Mouse (Mus musculus) kidney, embryonic 16.5 days (tissue): ENCODE measurements around the gene Rgs12. TPM values are rescaled to one million over a fixed set of nuclear protein-coding genes. Genes with fewer than 3 reads are reported as not detected.

Experiments used
- ATAC-seq: fragments of 200-750 bp; cut with Nextera tagmentation; 2 replicates; pipeline ENCODE4 v1.8.0; 2017; ENCODE audit warnings: moderate TSS enrichment; ENCODE audit not compliant: low FRiP score, low TSS enrichment
- H3K27ac ChIP-seq: fragments of 300-500 bp; sonication (generic); 2 replicates; pipeline ENCODE4 v1.5.1; 2014; ENCODE audit warnings: low read length
- H3K27me3 ChIP-seq: fragments of 300-500 bp; sonication (generic); 2 replicates; pipeline ENCODE4 v1.6.1; 2014; ENCODE audit warnings: low read length, control low read depth, mixed read lengths; ENCODE audit not compliant: insufficient read depth
- H3K36me3 ChIP-seq: fragments of 300-500 bp; sonication (generic); 2 replicates; pipeline ENCODE4 v1.6.1; 2014; ENCODE audit warnings: low read length, control low read depth, mixed read lengths; ENCODE audit not compliant: insufficient read depth
- H3K4me1 ChIP-seq: fragments of 300-500 bp; sonication (generic); 2 replicates; pipeline ENCODE4 v1.6.1; 2014; ENCODE audit warnings: low read length, control low read depth, mixed read lengths; ENCODE audit not compliant: insufficient read depth
- H3K4me2 ChIP-seq: fragments of 300-500 bp; sonication (generic); replicated peaks from 2 replicates; pipeline ENCODE4 v1.6.1; 2014; ENCODE audit warnings: low read depth, low read length
- H3K4me3 ChIP-seq: fragments of 300-500 bp; sonication (generic); 2 replicates; pipeline ENCODE4 v1.5.1; 2014; ENCODE audit warnings: mild to moderate bottlenecking, low read length
- H3K9ac ChIP-seq: fragments of 300-500 bp; sonication (generic); replicated peaks from 2 replicates; pipeline ENCODE4 v1.6.1; 2014; ENCODE audit warnings: low read length
- H3K9me3 ChIP-seq: fragments of 300-500 bp; sonication (generic); 2 replicates; pipeline ENCODE4 v1.6.1; 2016; ENCODE audit warnings: low read length, control low read depth
- WGBS: fragments of 180-500 bp; shearing (Covaris S2); extraction: QIAGEN DNeasy Blood & Tissue Kit; methylation state at CpG from one replicate; pipeline ENCODE4 v1.1.7; 2014; 5-methylcytosine and 5-hydroxymethylcytosine counted together
- polyA plus RNA-seq: library from polyadenylated mRNA; unstranded; fragments of >200 nt; fragmentation: Nextera tagmentation; extraction: Ambion mirVana; gene quantifications from 2 replicates; pipeline ENCODE4 v1.2.1, GENCODE M21; 2015

Gene Rgs12
- polyA plus RNA-seq, 1 experiment from 2014 or later = 32.4 TPM

GRCm38 (mm10) chr5:34951161-34951834 lies 2.1 kb downstream of the Rgs12 start:
- Histone ChIP-seq H3K4me2 (0 out of 2 replicates have a peak overlapping the region, but pooled peaks have one; percentile 73), H3K27me3 (no peaks in the 10 kb centered on the region), H3K9ac (peak overlapping the region; percentile 91; the same call in 1 of the 2 replicates), H3K4me1 (peaks cover 28% of the 10 kb centered on the region), H3K4me3 (no peak overlapping the region), H3K9me3 (peaks cover 7% of the 10 kb centered on the region; the same call in 1 of the 2 replicates), H3K36me3 (no peaks in the 10 kb centered on the region), H3K27ac (no peak overlapping the region)
- 91% methylated on average over 8 of the region's 8 CpGs for WGBS
- no peak for ATAC-seq

- peaks cover 30% of the 10 kb centered on the region for H3K4me1 ChIP-seq
- WGBS = 51% methylated on average over 6 of the region's 6 CpGs
Observed at GRCm38 (mm10) chr5:34954508-34954907, 5.3 kb downstream of the Rgs12 start.

GRCm38 (mm10) chr5:34955630-34956029 lies 6.4 kb downstream of the Rgs12 start:
- 0 out of 2 replicates have a peak, but pooled peaks have one; percentile 25 for ATAC-seq

More at GRCm38 (mm10) chr5:34954508-34954907, 5.3 kb downstream of the Rgs12 start:
- Histone ChIP-seq H3K4me3 (no peak overlapping the region), H3K27me3 (no peaks in the 10 kb centered on the region), H3K27ac (no peak overlapping the region), H3K36me3 (no peaks in the 10 kb centered on the region), H3K4me2 (no peak overlapping the region), H3K9me3 (peaks cover 7% of the 10 kb centered on the region; the same call in 1 of the 2 replicates), H3K9ac (no peak overlapping the region)
- no peak for ATAC-seq

GRCm38 (mm10) chr5:34956151-34956550 lies 6.9 kb downstream of the Rgs12 start:
- Histone ChIP-seq H3K4me2 (no peak overlapping the region), H3K9me3 (peaks cover 7% of the 10 kb centered on the region; the same call in 1 of the 2 replicates), H3K9ac (no peak overlapping the region), H3K36me3 (no peaks in the 10 kb centered on the region), H3K27ac (no peak overlapping the region), H3K27me3 (no peaks in the 10 kb centered on the region), H3K4me3 (no peak overlapping the region), H3K4me1 (peaks cover 19% of the 10 kb centered on the region; the same call in 1 of the 2 replicates)
- no peak for ATAC-seq
- 75% methylated on average over 7 of the region's 7 CpGs for WGBS

More at GRCm38 (mm10) chr5:34955630-34956029, 6.4 kb downstream of the Rgs12 start:
- Histone ChIP-seq H3K9me3 (peaks cover 7% of the 10 kb centered on the region; the same call in 1 of the 2 replicates), H3K27ac (no peak overlapping the region), H3K36me3 (no peaks in the 10 kb centered on the region), H3K4me3 (no peak overlapping the region), H3K9ac (no peak overlapping the region), H3K27me3 (no peaks in the 10 kb centered on the region), H3K4me2 (no peak overlapping the region), H3K4me1 (peaks cover 23% of the 10 kb centered on the region)
- 45% methylated on average over 5 of the region's 5 CpGs for WGBS

GRCm38 (mm10) chr5:34957015-34957414 lies 7.8 kb downstream of the Rgs12 start:
- Histone ChIP-seq H3K4me3 (no peak overlapping the region), H3K27ac (no peak overlapping the region), H3K4me1 (peaks cover 19% of the 10 kb centered on the region; the same call in 1 of the 2 replicates), H3K9me3 (peaks cover 7% of the 10 kb centered on the region; the same call in 1 of the 2 replicates), H3K9ac (no peak overlapping the region), H3K4me2 (no peak overlapping the region), H3K27me3 (no peaks in the 10 kb centered on the region), H3K36me3 (no peaks in the 10 kb centered on the region)
- 64% methylated on average over 2 of the region's 2 CpGs for WGBS
- ATAC-seq = no peak

GRCm38 (mm10) chr5:34960021-34960420 lies 10.8 kb downstream of the Rgs12 start:
- no peak for ATAC-seq
- Histone ChIP-seq H3K9me3 (no peaks in the 10 kb centered on the region), H3K4me1 (peaks cover 11% of the 10 kb centered on the region; the same call in 1 of the 2 replicates), H3K27ac (no peak overlapping the region), H3K9ac (no peak overlapping the region), H3K4me2 (no peak overlapping the region), H3K36me3 (peaks cover 5% of the 10 kb centered on the region; the same call in 1 of the 2 replicates), H3K27me3 (no peaks in the 10 kb centered on the region), H3K4me3 (no peak overlapping the region)
- WGBS = 86% methylated on average over 1 of the region's 1 CpGs

- Histone ChIP-seq H3K4me3 (no peak overlapping the region), H3K9ac (no peak overlapping the region), H3K4me2 (no peak overlapping the region), H3K27ac (no peak overlapping the region), H3K4me1 (no peaks in the 10 kb centered on the region), H3K27me3 (no peaks in the 10 kb centered on the region), H3K9me3 (no peaks in the 10 kb centered on the region), H3K36me3 (peaks cover 39% of the 10 kb centered on the region)
- WGBS = 92% methylated on average over 12 of the region's 12 CpGs
- ATAC-seq = no peak
Observed at GRCm38 (mm10) chr5:34965531-34965930, 16.3 kb downstream of the Rgs12 start.

- Histone ChIP-seq H3K9ac (no peak overlapping the region), H3K36me3 (peaks cover 43% of the 10 kb centered on the region), H3K9me3 (no peaks in the 10 kb centered on the region), H3K27ac (0 out of 2 replicates have a peak overlapping the region, but pooled peaks have one; percentile 3), H3K4me2 (no peak overlapping the region), H3K27me3 (no peaks in the 10 kb centered on the region), H3K4me1 (no peaks in the 10 kb centered on the region), H3K4me3 (no peak overlapping the region)
- WGBS = 84% methylated on average over 5 of the region's 5 CpGs
- ATAC-seq = no peak; the same call in 1 of the 2 replicates
Observed at GRCm38 (mm10) chr5:34968386-34968785, 19.1 kb downstream of the Rgs12 start.

GRCm38 (mm10) chr5:34972471-34972870 lies 23.2 kb downstream of the Rgs12 start:
- 87% methylated on average over 3 of the region's 3 CpGs for WGBS
- no peaks in the 10 kb centered on the region for H3K9me3 ChIP-seq
- H3K9ac ChIP-seq = no peak overlapping the region
- no peak overlapping the region for H3K27ac ChIP-seq
- H3K27me3 ChIP-seq = no peaks in the 10 kb centered on the region
- H3K36me3 ChIP-seq = peaks cover 42% of the 10 kb centered on the region
- no peak for ATAC-seq
- no peaks in the 10 kb centered on the region; the same call in 1 of the 2 replicates for H3K4me1 ChIP-seq
- H3K4me2 ChIP-seq = no peak overlapping the region
- H3K4me3 ChIP-seq = no peak overlapping the region
